Mouse (Mus musculus) heart, embryonic 15.5 days (tissue): ENCODE results near the gene Asphd1. TPM values are rescaled to one million over a fixed set of nuclear protein-coding genes. Genes with fewer than 3 reads are reported as not detected.

ENCODE experiments used
- ATAC-seq: fragments of 200-750 bp; cut with Nextera tagmentation; replicated peaks from 2 replicates; pipeline ENCODE4 v1.8.0; 2017; ENCODE audit warnings: low read depth, moderate TSS enrichment; ENCODE audit not compliant: insufficient number of reproducible peaks, insufficient read depth, low FRiP score
- H3K27ac ChIP-seq: fragments of 300-500 bp; sonication (generic); 2 replicates; pipeline ENCODE4 v1.5.1; 2015; ENCODE audit warnings: mild to moderate bottlenecking, inconsistent platforms
- H3K27me3 ChIP-seq: fragments of 300-500 bp; sonication (generic); 2 replicates; pipeline ENCODE4 v1.6.1; 2015; ENCODE audit warnings: inconsistent platforms
- H3K36me3 ChIP-seq: fragments of 300-500 bp; sonication (generic); 2 replicates; pipeline ENCODE4 v1.6.1; 2015; ENCODE audit warnings: mild to moderate bottlenecking, inconsistent platforms
- H3K4me1 ChIP-seq: fragments of 300-500 bp; sonication (generic); replicated peaks from 2 replicates; pipeline ENCODE4 v1.6.1; 2015; ENCODE audit warnings: inconsistent platforms
- H3K4me2 ChIP-seq: fragments of 300-500 bp; sonication (generic); 2 replicates; pipeline ENCODE4 v1.6.1; 2015; ENCODE audit warnings: inconsistent platforms, mild to moderate bottlenecking, moderate library complexity
- H3K4me3 ChIP-seq: fragments of 300-500 bp; sonication (generic); 2 replicates; pipeline ENCODE4 v1.5.1; 2015; ENCODE audit warnings: mild to moderate bottlenecking, inconsistent platforms
- H3K9ac ChIP-seq: fragments of 300-500 bp; sonication (generic); 2 replicates; pipeline ENCODE4 v1.6.1; 2015; ENCODE audit warnings: mild to moderate bottlenecking, inconsistent platforms
- H3K9me3 ChIP-seq: fragments of 300-500 bp; sonication (generic); replicated peaks from 2 replicates; pipeline ENCODE4 v1.6.1; 2016; ENCODE audit warnings: inconsistent platforms
- WGBS: fragments of 180-500 bp; shearing (Covaris S2); methylation state at CpG from one replicate; pipeline ENCODE4 v1.1.7; 2015; ENCODE audit warnings: mixed read lengths; 5-methylcytosine and 5-hydroxymethylcytosine counted together
- polyA plus RNA-seq: library from polyadenylated mRNA; unstranded; fragments of >200 nt; fragmentation: Nextera tagmentation; extraction: Ambion mirVana; gene quantifications from 2 replicates; pipeline ENCODE4 v1.2.1, GENCODE M21; 2015

Asphd1 gene
- polyA plus RNA-seq = 0.08 and 0.20 TPM in 2 replicates

GRCm38 (mm10) chr7:126949403-126949792 lies at the start of gene Asphd1:
TSS of gene Asphd1 (minus strand) at chr7:126949582.
- Histone ChIP-seq H3K9me3 (no peaks in the 10 kb centered on the region), H3K27me3 (peaks cover 30% of the 10 kb centered on the region), H3K27ac (no peak within 1 kb of the TSS), H3K4me3 (peak within 1 kb of the TSS; percentile 46), H3K4me1 (peaks cover 11% of the 10 kb centered on the region), H3K4me2 (peak within 1 kb of the TSS; percentile 88), H3K9ac (no peak within 1 kb of the TSS), H3K36me3 (peaks cover 6% of the 10 kb centered on the region; the same call in 1 of the 2 replicates)
- WGBS = under 1% methylated on average over 21 of the region's 21 CpGs
- peak; percentile 53; the same call in 1 of the 2 replicates for ATAC-seq

- Histone ChIP-seq H3K27ac (no peak overlapping the region), H3K4me3 (no peak overlapping the region)
These were observed 47.1 kb upstream of the Asphd1 start for GRCm38 (mm10) chr7:126996449-126996848.

GRCm38 (mm10) chr7:126988816-126989215 lies 39.4 kb upstream of the Asphd1 start:
- 64% methylated on average over 8 of the region's 8 CpGs for WGBS
- Histone ChIP-seq H3K27ac (no peak overlapping the region), H3K9ac (no peak overlapping the region), H3K36me3 (no peaks in the 10 kb centered on the region), H3K9me3 (no peaks in the 10 kb centered on the region), H3K4me1 (no peaks in the 10 kb centered on the region), H3K4me2 (no peak overlapping the region), H3K4me3 (no peak overlapping the region), H3K27me3 (no peaks in the 10 kb centered on the region)
- ATAC-seq = no peak

More at GRCm38 (mm10) chr7:126996449-126996848, 47.1 kb upstream of the Asphd1 start:
- Histone ChIP-seq H3K27me3 (no peaks in the 10 kb centered on the region), H3K9me3 (no peaks in the 10 kb centered on the region), H3K4me1 (no peaks in the 10 kb centered on the region), H3K36me3 (peaks cover 13% of the 10 kb centered on the region; the same call in 1 of the 2 replicates), H3K4me2 (no peak overlapping the region), H3K9ac (no peak overlapping the region)
- WGBS = 82% methylated on average over 4 of the region's 4 CpGs
- no peak for ATAC-seq

GRCm38 (mm10) chr7:126986319-126986718 lies 36.9 kb upstream of the Asphd1 start:
- ATAC-seq = no peak
- H3K9me3 ChIP-seq = no peaks in the 10 kb centered on the region
- H3K4me1 ChIP-seq = no peaks in the 10 kb centered on the region
- H3K27me3 ChIP-seq = no peaks in the 10 kb centered on the region
- WGBS = 41% methylated on average over 9 of the region's 9 CpGs
- no peak overlapping the region for H3K9ac ChIP-seq
- H3K4me3 ChIP-seq = no peak overlapping the region
- no peak overlapping the region for H3K4me2 ChIP-seq
- H3K36me3 ChIP-seq = no peaks in the 10 kb centered on the region
- no peak overlapping the region for H3K27ac ChIP-seq

GRCm38 (mm10) chr7:126984667-126985444 lies 35.5 kb upstream of the Asphd1 start:
- H3K4me3 ChIP-seq = no peak overlapping the region
- no peak overlapping the region for H3K9ac ChIP-seq
- ATAC-seq = no peak
- H3K27ac ChIP-seq = no peak overlapping the region
- 42% methylated on average over 10 of the region's 10 CpGs for WGBS
- H3K4me2 ChIP-seq = no peak overlapping the region
- peaks cover 7% of the 10 kb centered on the region for H3K36me3 ChIP-seq
- no peaks in the 10 kb centered on the region for H3K4me1 ChIP-seq
- H3K27me3 ChIP-seq = no peaks in the 10 kb centered on the region
- H3K9me3 ChIP-seq = no peaks in the 10 kb centered on the region

- ATAC-seq = no peak
- H3K9me3 ChIP-seq = no peaks in the 10 kb centered on the region
- H3K27me3 ChIP-seq = no peaks in the 10 kb centered on the region
- peaks cover 23% of the 10 kb centered on the region for H3K36me3 ChIP-seq
- no peak overlapping the region for H3K4me3 ChIP-seq
- no peak overlapping the region for H3K9ac ChIP-seq
- WGBS = 75% methylated on average over 7 of the region's 7 CpGs
- no peak overlapping the region for H3K27ac ChIP-seq
- no peaks in the 10 kb centered on the region for H3K4me1 ChIP-seq
- no peak overlapping the region for H3K4me2 ChIP-seq
These were observed 33.7 kb upstream of the Asphd1 start for GRCm38 (mm10) chr7:126983113-126983512.

- Histone ChIP-seq H3K27me3 (no peaks in the 10 kb centered on the region), H3K9ac (no peak overlapping the region), H3K9me3 (no peaks in the 10 kb centered on the region), H3K4me1 (peaks cover 7% of the 10 kb centered on the region), H3K4me3 (no peak overlapping the region), H3K4me2 (no peak overlapping the region), H3K36me3 (peaks cover 23% of the 10 kb centered on the region), H3K27ac (no peak overlapping the region)
- no peak for ATAC-seq
- 70% methylated on average over 4 of the region's 4 CpGs for WGBS
These were observed 32.7 kb upstream of the Asphd1 start for GRCm38 (mm10) chr7:126982054-126982453.

GRCm38 (mm10) chr7:126981601-126982000 lies 32.2 kb upstream of the Asphd1 start:
- WGBS = 83% methylated on average over 2 of the region's 2 CpGs
- no peak overlapping the region for H3K4me2 ChIP-seq
- no peak overlapping the region for H3K27ac ChIP-seq
- H3K4me3 ChIP-seq = no peak overlapping the region
- no peaks in the 10 kb centered on the region for H3K9me3 ChIP-seq
- H3K27me3 ChIP-seq = no peaks in the 10 kb centered on the region
- peaks cover 23% of the 10 kb centered on the region for H3K36me3 ChIP-seq
- no peak overlapping the region for H3K9ac ChIP-seq
- ATAC-seq = no peak
- peaks cover 10% of the 10 kb centered on the region for H3K4me1 ChIP-seq

- no peak overlapping the region for H3K4me3 ChIP-seq
- no peak overlapping the region for H3K27ac ChIP-seq
- ATAC-seq = no peak
- WGBS = 82% methylated on average over 6 of the region's 6 CpGs
- peaks cover 23% of the 10 kb centered on the region for H3K36me3 ChIP-seq
- H3K4me2 ChIP-seq = no peak overlapping the region
- H3K9ac ChIP-seq = no peak overlapping the region
- H3K9me3 ChIP-seq = no peaks in the 10 kb centered on the region
- H3K27me3 ChIP-seq = no peaks in the 10 kb centered on the region
- peaks cover 17% of the 10 kb centered on the region for H3K4me1 ChIP-seq
These were observed 29.5 kb upstream of the Asphd1 start for GRCm38 (mm10) chr7:126978841-126979240.

- Histone ChIP-seq H3K4me2 (peak overlapping the region; percentile 82), H3K27ac (peak overlapping the region; percentile 93), H3K36me3 (peaks cover 23% of the 10 kb centered on the region), H3K9ac (peak overlapping the region; percentile 96), H3K9me3 (no peaks in the 10 kb centered on the region), H3K27me3 (no peaks in the 10 kb centered on the region), H3K4me3 (peak overlapping the region; percentile 94), H3K4me1 (peaks cover 17% of the 10 kb centered on the region)
- 20% methylated on average over 14 of the region's 14 CpGs for WGBS
- ATAC-seq = no peak
These were observed 27.6 kb upstream of the Asphd1 start for GRCm38 (mm10) chr7:126976878-126977459.

- no peaks in the 10 kb centered on the region for H3K9me3 ChIP-seq
- WGBS = under 1% methylated on average over 55 of the region's 55 CpGs
- ATAC-seq = peak; percentile 92
- no peaks in the 10 kb centered on the region for H3K27me3 ChIP-seq
- peaks cover 17% of the 10 kb centered on the region for H3K4me1 ChIP-seq
- peak within 1 kb of the TSS; percentile 96 for H3K9ac ChIP-seq
- peak within 1 kb of the TSS; percentile 93 for H3K27ac ChIP-seq
- H3K36me3 ChIP-seq = peaks cover 23% of the 10 kb centered on the region
- peak within 1 kb of the TSS; percentile 82 for H3K4me2 ChIP-seq
- peak within 1 kb of the TSS; percentile 94 for H3K4me3 ChIP-seq
These were observed 26.8 kb upstream of the Asphd1 start, which contains the start of gene Cdiptos for GRCm38 (mm10) chr7:126975950-126976866. TSS of gene Cdiptos (minus strand) at chr7:126976098.
